Mouse (Mus musculus): Measurements from ENCODE around the gene Opcml. TPM values are rescaled to one million over a fixed set of nuclear protein-coding genes. Genes with fewer than 3 reads are reported as not detected.

Opcml gene
- total RNA-seq, 2 experiments from 2014 or later = 280 to 284 TPM

- intact Hi-C loops (cut with DNase I) = loop anchor here (5.0 kb wide), 1 partner anchor 136 kb away; no protein-coding TSS in a partner anchor
- DNase-seq = peak; percentile 65
Measured at GRCm38 (mm10) chr9:28402770-28403650, 612.4 kb downstream of the Opcml start.

GRCm38 (mm10) chr9:28403831-28404562 is 613.4 kb downstream of the Opcml start:
- peak; percentile 87 for DNase-seq
- intact Hi-C loops (cut with DNase I) = loop anchor here (5.0 kb wide), 1 partner anchor 137 kb away; no protein-coding TSS in a partner anchor

- intact Hi-C loops (cut with DNase I) = loop anchor here (5.0 kb wide), 1 partner anchor 137 kb away; no protein-coding TSS in a partner anchor
- DNase-seq = no peak
Measured at GRCm38 (mm10) chr9:28404616-28405015, 614.0 kb downstream of the Opcml start.

DNA sequence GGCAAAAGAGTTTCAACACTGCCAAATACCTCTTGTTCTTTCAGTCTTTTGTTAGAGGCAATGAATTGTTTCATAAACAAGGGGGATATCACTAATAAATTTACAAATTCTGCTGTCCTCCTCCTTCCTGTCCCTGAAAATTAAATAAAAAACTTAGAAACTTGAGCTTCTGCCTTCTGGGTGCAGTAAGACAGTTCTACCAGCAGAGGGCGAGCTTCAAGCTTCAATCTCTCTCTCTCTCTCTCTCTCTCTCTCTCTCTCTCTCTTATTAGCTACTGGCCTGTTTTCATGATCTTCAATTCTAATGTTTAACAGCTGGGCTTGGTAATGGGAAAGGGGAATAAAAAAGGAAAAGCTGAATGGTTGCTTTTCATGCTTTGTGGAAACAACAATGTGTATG is 615.2 kb downstream of the Opcml start:
- DNase-seq = peak; percentile 40
- intact Hi-C loops (cut with DNase I) = no loop called here

- intact Hi-C loops (cut with DNase I) = no loop called here
Measured at GRCm38 (mm10) chr9:28420808-28421207, 630.2 kb downstream of the Opcml start.

DNA sequence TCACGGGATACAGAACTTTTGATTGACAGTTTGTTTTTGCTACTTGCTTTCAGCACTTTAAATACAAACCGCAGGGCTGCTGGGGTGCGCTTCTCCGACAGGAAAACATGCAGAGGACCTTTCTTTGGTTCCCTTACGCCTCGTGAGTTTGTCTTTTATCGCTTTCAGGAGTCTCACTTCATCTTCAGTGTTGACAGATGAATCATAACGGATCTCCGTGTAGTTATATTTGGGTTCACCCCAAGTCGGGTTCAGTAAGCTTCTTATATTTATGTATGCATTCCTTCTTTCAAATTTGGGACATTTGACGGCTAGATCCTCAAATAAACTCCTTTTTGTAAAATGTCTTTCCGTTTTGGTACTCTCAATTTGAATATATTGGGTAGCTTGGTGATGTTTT is 632.8 kb downstream of the Opcml start:
- no peak for DNase-seq

More at GRCm38 (mm10) chr9:28420808-28421207, 630.2 kb downstream of the Opcml start:
- no peak for DNase-seq

GRCm38 (mm10) chr9:28432159-28432558 is 641.6 kb downstream of the Opcml start:
- no peak for DNase-seq

More for the DNA sequence above, 632.8 kb downstream of the Opcml start:
- intact Hi-C loops (cut with DNase I) = no loop called here

DNA sequence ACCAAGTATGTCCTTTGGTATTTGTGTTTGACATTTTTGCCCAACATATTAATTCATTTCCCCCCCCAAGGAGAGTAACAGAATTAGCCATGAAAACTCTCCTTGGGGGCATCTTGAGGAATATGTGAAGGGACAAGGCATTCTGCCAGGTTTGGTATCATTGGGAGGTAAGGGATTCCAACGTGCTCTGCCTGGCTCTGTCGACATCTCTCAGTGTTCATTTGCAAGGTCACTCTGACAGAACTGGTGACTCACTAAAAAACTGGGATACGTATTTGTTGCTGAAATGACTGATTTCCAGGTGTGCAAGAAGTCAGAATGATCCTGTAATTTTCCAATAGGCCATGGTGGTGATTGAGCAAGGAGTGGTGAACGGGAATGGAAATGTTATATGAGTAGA is 648.2 kb downstream of the Opcml start:
- intact Hi-C loops (cut with DNase I) = no loop called here
- DNase-seq = no peak

More at GRCm38 (mm10) chr9:28432159-28432558, 641.6 kb downstream of the Opcml start:
- intact Hi-C loops (cut with DNase I) = no loop called here

DNA sequence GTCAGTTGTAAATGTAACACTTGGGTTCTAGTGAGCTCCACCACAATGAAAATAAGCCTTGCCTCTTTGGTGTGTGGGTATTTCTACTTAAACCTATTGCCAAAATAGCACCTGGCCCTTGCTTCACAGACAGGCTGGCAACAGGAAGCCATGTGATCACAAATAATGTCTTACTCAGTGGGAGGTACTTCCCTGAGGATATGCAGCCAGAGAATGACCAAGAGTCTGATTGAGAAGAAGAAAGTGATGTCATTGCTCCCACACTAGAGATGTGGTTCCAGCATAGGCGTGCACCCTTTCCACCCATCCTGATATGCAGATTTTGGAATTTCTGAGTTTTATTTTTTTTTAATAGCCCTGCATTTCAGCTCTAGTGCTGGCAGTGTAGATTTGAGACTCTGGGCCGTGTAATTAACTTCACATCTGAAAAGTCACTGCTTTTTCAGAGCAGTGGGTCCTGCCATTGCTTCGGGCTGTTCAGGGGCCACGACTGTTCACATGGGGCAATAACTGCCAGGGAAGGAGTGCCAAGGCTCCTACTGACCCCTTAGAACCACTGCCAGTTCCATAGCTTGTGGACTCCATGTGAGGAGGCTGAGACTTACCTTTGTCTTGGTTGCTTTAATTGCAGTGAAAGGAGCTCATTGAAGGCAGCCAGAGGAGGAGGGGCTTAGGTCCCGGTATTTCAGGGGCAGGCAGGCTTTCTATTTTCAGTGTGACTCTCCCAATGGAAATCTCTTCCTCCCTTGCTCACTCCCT is 649.0 kb downstream of the Opcml start:
- intact Hi-C loops (cut with DNase I) = no loop called here
- DNase-seq = peak; percentile 7

GRCm38 (mm10) chr9:28440192-28440795 is 649.7 kb downstream of the Opcml start:
- peak; percentile 65 for DNase-seq
- intact Hi-C loops (cut with DNase I) = no loop called here

DNA sequence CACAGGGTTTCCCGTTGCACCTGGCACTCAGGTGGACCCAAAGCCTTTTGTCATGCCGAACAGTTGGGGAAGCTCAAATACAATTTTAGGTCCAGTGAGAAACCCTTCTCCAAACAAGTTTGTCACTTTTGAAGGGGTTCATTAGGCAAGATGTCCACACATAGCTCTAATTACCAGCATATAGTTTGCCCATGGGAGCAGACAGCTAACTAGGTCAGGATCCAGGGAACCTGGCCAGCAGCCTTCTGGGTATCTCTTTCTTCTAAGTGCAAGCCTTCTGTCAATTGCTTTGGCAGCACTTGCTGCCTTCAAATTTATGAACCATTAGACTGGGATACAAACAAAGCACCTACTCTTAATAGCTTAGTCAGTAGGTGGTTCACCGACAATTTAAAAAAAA is 653.9 kb downstream of the Opcml start:
- DNase-seq = peak; percentile 72

GRCm38 (mm10) chr9:28444972-28445371 is 654.4 kb downstream of the Opcml start:
- no peak for DNase-seq

More for the DNA sequence above, 653.9 kb downstream of the Opcml start:
- intact Hi-C loops (cut with DNase I) = no loop called here

DNA sequence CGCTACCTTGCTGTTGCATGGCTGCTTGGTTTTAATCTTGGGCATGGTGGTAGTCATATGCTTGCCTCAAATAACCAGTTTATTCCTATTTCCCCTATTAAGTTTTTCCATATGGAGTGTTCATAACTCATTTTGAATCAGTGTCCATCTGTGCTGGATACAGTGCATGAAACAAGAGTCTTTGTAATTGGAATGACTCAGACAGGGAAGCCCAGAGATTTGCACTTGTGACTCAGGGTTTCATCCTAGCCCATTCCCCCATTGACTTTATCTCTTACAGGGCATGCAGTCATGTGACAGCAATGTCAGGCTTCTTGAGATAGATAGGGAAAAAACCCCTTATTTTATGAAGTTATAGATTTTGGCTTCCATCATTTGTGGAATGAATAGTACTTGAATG is 655.3 kb downstream of the Opcml start:
- intact Hi-C loops (cut with DNase I) = no loop called here

More at GRCm38 (mm10) chr9:28444972-28445371, 654.4 kb downstream of the Opcml start:
- intact Hi-C loops (cut with DNase I) = no loop called here

DNA sequence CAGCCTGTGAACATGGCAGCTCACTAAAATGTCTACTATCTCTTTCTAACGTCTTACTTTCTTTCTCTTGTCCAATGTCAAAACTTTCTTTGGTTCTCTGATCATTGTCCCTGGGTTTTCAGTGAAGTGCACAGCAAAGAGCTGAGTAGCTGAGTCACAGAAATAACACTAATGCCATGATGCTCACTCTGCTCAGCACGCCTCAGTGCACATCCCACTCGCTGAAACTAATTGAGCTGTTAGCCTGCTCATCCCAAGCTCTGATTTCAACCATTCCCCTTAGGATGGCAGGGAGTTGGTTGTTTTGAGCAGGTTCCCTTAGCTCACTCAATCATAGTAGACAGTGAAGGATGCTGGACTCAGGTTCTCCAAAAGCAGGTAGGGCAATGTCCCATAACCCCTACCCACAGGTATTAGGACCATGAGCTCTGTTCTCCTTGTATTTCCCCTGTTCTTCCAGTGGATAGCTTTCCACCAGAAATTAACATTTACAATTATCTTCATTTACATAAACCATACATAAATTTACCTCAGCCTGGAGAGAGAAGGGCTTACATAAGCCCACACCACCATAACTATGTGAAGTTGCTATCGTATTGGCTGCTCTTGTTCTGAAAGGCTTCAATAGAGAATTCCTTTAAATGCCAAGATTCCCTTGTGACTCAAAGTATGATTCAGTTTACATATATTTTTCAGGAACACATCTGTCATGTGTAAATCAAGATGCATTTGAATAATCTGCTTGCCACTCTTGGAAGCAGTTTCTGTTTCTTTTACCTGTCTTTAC is 655.9 kb downstream of the Opcml start:
- no peak for DNase-seq
- intact Hi-C loops (cut with DNase I) = no loop called here

More for the DNA sequence above, 655.3 kb downstream of the Opcml start:
- DNase-seq = no peak

DNA sequence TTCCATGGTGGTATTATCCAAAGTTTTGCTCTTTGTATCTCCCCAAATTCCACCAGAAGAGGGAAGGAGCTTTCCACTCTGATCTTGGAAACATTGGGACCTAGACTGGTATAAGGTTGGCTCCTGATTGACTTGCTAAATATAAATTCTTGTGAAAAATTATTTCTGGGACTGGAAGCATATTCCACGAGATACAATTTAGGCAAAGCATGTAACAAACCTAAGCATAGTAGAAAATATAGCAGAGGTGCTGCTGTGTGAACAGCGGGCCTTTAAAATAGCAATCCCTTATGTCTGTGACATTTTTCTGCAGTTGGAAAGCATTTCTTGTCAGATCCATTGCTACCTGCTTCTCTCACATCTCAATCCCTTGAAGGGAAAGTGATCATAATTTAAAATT is 661.9 kb downstream of the Opcml start:
- DNase-seq = no peak
- intact Hi-C loops (cut with DNase I) = no loop called here

- no peak for DNase-seq
Measured at GRCm38 (mm10) chr9:28453062-28453461, 662.5 kb downstream of the Opcml start.

GRCm38 (mm10) chr9:28457982-28458770 is 667.6 kb downstream of the Opcml start:
- DNase-seq = no peak

More at GRCm38 (mm10) chr9:28453062-28453461, 662.5 kb downstream of the Opcml start:
- intact Hi-C loops (cut with DNase I) = no loop called here

DNA sequence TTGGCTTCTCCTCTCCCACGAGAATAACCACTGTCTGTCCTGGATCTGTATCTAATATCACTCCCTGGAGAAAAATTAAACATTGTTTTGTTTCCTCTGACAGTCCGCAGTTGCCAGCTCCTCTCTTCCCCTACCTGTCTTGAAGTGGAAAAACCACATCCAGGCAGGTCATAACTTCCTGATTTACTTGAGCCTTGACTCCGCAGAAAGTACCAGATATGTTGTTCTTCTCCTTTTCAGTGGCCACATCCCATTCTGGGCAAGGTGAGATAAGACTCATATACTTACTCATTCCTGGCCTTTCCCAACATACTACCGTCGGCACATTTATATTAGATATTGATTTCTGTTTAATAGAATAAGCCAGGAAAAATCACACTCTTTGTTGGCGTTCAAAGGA is 673.0 kb downstream of the Opcml start:
- intact Hi-C loops (cut with DNase I) = no loop called here
- no peak for DNase-seq

More at GRCm38 (mm10) chr9:28457982-28458770, 667.6 kb downstream of the Opcml start:
- intact Hi-C loops (cut with DNase I) = no loop called here
